Mouse (Mus musculus) C2C12 (cell line): ENCODE measurements at regions not wholly inside any gene's neighbourhood (a gene's known extent, or its start where the extent isn't known, plus 50 kb on each side); places are given as distances from the start of the nearest gene placed in this dataset.
A peak's percentile ranks its signal among the peaks of the same experiment; 100 is the strongest.

ENCODE experiments used
- H3K27me3 ChIP-seq: one replicate; pipeline ENCODE4 v1.6.1; 2011; ENCODE audit not compliant: control insufficient read depth, insufficient read depth, insufficient read length
- H3K36me3 ChIP-seq: one replicate; pipeline ENCODE4 v1.6.1; 2011; ENCODE audit not compliant: control insufficient read depth, insufficient read depth
- H3K4me3 ChIP-seq: one replicate; pipeline ENCODE4 v1.5.1; 2011; ENCODE audit warnings: mild to moderate bottlenecking, control low read depth; ENCODE audit not compliant: poor library complexity, insufficient read depth, severe bottlenecking
- H3K79me2 ChIP-seq: one replicate; pipeline ENCODE4 v1.6.1; 2011; ENCODE audit not compliant: control insufficient read depth, insufficient read depth
- H3K79me3 ChIP-seq: one replicate; pipeline ENCODE4 v1.6.1; 2011; ENCODE audit warnings: low read depth, control low read depth
- H3ac ChIP-seq: one replicate; pipeline ENCODE3; 2011; ENCODE audit warnings: low read depth; ENCODE audit not compliant: control insufficient read depth, insufficient read length
- CEBPB ChIP-seq: IDR thresholded peaks from one replicate; pipeline ENCODE4 v1.6.1; 2011; ENCODE audit warnings: low read depth, mild to moderate bottlenecking, control low read depth, moderate library complexity
- CTCF ChIP-seq: IDR thresholded peaks from one replicate; pipeline ENCODE4 v1.5.1; 2011; ENCODE audit not compliant: control insufficient read depth, insufficient read depth, insufficient read length
- FOSL1 ChIP-seq: IDR thresholded peaks from one replicate; pipeline ENCODE4 v1.8.0; 2011; ENCODE audit warnings: mild to moderate bottlenecking, low read length; ENCODE audit not compliant: poor library complexity, insufficient read depth, severe bottlenecking
- MAX ChIP-seq: IDR thresholded peaks from one replicate; pipeline ENCODE4 v1.6.1; 2011; ENCODE audit warnings: mild to moderate bottlenecking, control low read depth
- MYOD1 ChIP-seq: IDR thresholded peaks from one replicate; pipeline ENCODE4 v1.6.1; 2011; ENCODE audit warnings: low read depth; ENCODE audit not compliant: control insufficient read depth, insufficient read length
- MYOG ChIP-seq: IDR thresholded peaks from one replicate; pipeline ENCODE4 v1.6.1; 2011; ENCODE audit not compliant: control insufficient read depth, insufficient read length; ENCODE audit errors: extremely low read depth
- USF1 ChIP-seq: IDR thresholded peaks from one replicate; pipeline ENCODE4 v1.6.1; 2011; ENCODE audit warnings: low read depth, mild to moderate bottlenecking, control low read depth, moderate library complexity

- Histone ChIP-seq H3K79me2 (no peaks in the 10 kb centered on the region), H3K79me3 (no peaks in the 10 kb centered on the region), H3K36me3 (no peaks in the 10 kb centered on the region), H3K27me3 (no peaks in the 10 kb centered on the region), H3ac (no peak overlapping the region), H3K4me3 (no peak overlapping the region)
- TF ChIP-seq CEBPB (no peak), FOSL1 (no peak), MYOD1 (no peak), MYOG (no peak), CTCF (no peak), MAX (no peak), USF1 (no peak)
Measured at GRCm38 (mm10) chr14:105603047-105603461, 293.6 kb downstream of the Spry2 start.

- H3ac ChIP-seq = no peak overlapping the region
- no peaks in the 10 kb centered on the region for H3K36me3 ChIP-seq
- no peaks in the 10 kb centered on the region for H3K27me3 ChIP-seq
- H3K79me3 ChIP-seq = no peaks in the 10 kb centered on the region
- H3K4me3 ChIP-seq = no peak overlapping the region
- no peaks in the 10 kb centered on the region for H3K79me2 ChIP-seq
- TF ChIP-seq MYOG (no peak), USF1 (no peak), CTCF (no peak), MYOD1 (no peak), CEBPB (no peak), MAX (no peak), FOSL1 (no peak)
Measured at GRCm38 (mm10) chr14:105599550-105600453, 296.8 kb downstream of the Spry2 start.

GRCm38 (mm10) chr14:105589751-105590150 is 306.9 kb downstream of the Spry2 start:
- Histone ChIP-seq H3K79me3 (no peaks in the 10 kb centered on the region), H3ac (no peak overlapping the region), H3K36me3 (no peaks in the 10 kb centered on the region), H3K4me3 (no peak overlapping the region), H3K79me2 (no peaks in the 10 kb centered on the region), H3K27me3 (no peaks in the 10 kb centered on the region)
- no peak for TF ChIP-seq FOSL1

GRCm38 (mm10) chr14:105589261-105589660 is 307.4 kb downstream of the Spry2 start:
- H3K79me2 ChIP-seq = no peaks in the 10 kb centered on the region
- no peaks in the 10 kb centered on the region for H3K27me3 ChIP-seq
- H3K79me3 ChIP-seq = no peaks in the 10 kb centered on the region
- no peak overlapping the region for H3K4me3 ChIP-seq
- no peak for TF ChIP-seq MAX
- TF ChIP-seq MYOG = no peak
- TF ChIP-seq USF1 = no peak
- TF ChIP-seq CEBPB = no peak
- TF ChIP-seq MYOD1 = no peak
- TF ChIP-seq CTCF = no peak
- TF ChIP-seq FOSL1 = no peak
- no peaks in the 10 kb centered on the region for H3K36me3 ChIP-seq
- H3ac ChIP-seq = no peak overlapping the region

- Histone ChIP-seq H3K4me3 (no peak overlapping the region), H3K79me2 (no peaks in the 10 kb centered on the region), H3K27me3 (no peaks in the 10 kb centered on the region), H3K79me3 (no peaks in the 10 kb centered on the region), H3K36me3 (no peaks in the 10 kb centered on the region), H3ac (no peak overlapping the region)
- TF ChIP-seq FOSL1 (peak; percentile 72), MYOG (no peak), MAX (no peak), MYOD1 (peak; percentile 3), USF1 (no peak)
Measured at GRCm38 (mm10) chr14:105588391-105589163, 308.0 kb downstream of the Spry2 start.

GRCm38 (mm10) chr14:105588029-105588390 is 308.6 kb downstream of the Spry2 start:
- TF ChIP-seq MYOG (no peak), MYOD1 (no peak), MAX (no peak), CTCF (no peak), CEBPB (no peak), FOSL1 (no peak), USF1 (no peak)
- Histone ChIP-seq H3K4me3 (no peak overlapping the region), H3K27me3 (no peaks in the 10 kb centered on the region), H3K79me2 (no peaks in the 10 kb centered on the region), H3K36me3 (no peaks in the 10 kb centered on the region), H3ac (no peak overlapping the region), H3K79me3 (no peaks in the 10 kb centered on the region)
